Mouse (Mus musculus) brain, embryonic 14.5 days (tissue): ENCODE measurements around the gene Nisch.

Source experiments
- CTCF ChIP-seq: fragments of 200-500 bp; IDR thresholded peaks from 2 replicates; pipeline ENCODE4 v1.5.1; 2012; ENCODE audit warnings: inconsistent platforms, mild to moderate bottlenecking, moderate library complexity, borderline replicate concordance; ENCODE audit not compliant: insufficient read depth, insufficient read length; ENCODE audit errors: extremely low read depth
- POLR2A ChIP-seq: fragments of 200-500 bp; IDR thresholded peaks from 2 replicates; pipeline ENCODE4 v1.6.1; 2012; ENCODE audit warnings: mild to moderate bottlenecking, inconsistent platforms, borderline replicate concordance; ENCODE audit not compliant: poor library complexity, insufficient read depth, insufficient read length, severe bottlenecking; ENCODE audit errors: extremely low read depth

DNA sequence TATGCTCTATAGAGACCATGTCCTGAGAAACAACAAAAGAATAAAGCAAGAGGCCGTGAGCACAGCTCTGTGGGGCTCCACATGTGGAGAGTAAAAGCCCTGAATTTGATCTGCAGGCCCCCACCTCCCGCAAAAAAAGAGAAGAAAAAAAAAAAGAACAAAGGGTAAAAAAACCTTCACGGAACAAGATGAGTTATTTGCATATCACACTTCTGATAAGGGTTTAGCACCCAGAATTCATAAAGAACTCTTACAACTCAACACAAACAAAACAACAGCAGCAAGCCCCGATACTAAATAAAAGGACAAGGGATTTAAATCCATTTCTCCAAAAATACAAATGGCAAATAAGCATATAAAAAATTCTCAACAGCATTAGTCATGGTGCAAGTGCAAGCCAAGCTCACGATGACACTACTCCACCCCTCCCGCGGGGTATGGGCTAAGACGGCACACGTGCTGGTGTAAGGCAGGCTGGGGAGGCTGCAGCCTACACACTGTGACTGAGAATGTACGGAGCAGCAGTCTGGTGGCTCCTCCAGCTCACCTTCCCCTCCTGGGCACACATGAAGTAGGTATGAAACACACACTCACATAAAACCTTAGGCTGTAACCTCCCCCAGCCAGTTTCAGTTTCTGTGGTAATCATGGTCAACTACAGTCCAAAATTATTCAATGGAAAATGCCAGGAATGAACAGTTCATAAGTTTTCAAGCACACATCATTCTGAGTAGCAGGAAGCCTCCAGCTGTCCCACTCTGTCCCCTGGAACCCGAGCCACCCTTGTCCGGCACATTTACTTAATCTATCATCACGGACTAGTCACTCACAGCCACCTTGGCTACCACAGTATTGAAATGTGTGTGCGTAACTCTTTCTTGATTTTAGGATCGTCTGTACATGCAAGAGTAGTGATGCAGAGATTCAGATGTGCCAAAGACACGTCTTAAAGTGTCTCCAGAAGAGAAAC is 18.9 kb downstream of the Nisch start:
- TF ChIP-seq CTCF (no peak), POLR2A (no peak)
